In the genomic region with DNA sequence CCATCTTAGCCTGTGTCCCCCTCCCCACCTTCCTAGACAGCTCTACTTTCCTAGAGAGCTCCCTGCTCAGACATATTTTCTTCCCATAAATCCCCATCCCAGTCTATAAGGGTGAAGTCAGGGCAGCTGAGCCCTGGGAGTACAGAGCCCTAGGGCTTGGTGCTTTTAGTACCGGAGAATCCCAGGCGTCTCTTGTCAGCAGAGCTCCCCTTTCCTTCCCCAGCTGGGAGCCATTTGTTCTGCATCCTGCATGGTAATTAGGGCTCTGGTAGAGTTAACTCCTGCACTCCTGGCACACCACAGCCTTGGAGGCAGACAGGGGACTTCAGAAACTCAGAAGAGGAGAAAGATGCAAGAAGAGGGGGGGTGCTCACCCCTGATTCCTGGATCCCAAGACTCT, we compare ENCODE assay signal across 9 mouse cellular contexts. TPM values are rescaled to one million over a fixed set of nuclear protein-coding genes. Genes with fewer than 3 reads are reported as not detected.
A peak's percentile ranks its signal among the peaks of the same experiment; 100 is the strongest.
DNase-seq lines count a peak whose midpoint lies in the region; ATAC-seq and TF ChIP-seq lines count a peak whose summit lies in the region.
"Had no signal": no experiment of that assay in that cellular context is flagged by ENCODE, and none has a peak within 500 bp of the region (broad histone marks: within the 10 kb centered on the region; RNA-seq: fewer than 3 reads in every experiment).

No protein-coding gene starts in this region.

- H3K36me3 ChIP-seq in kidney, postnatal 0 days (ENCODE audit: insufficient read depth, low read length): no peaks in the 10 kb centered on the region
- no peaks in the 10 kb centered on the region for H3K36me3 ChIP-seq in embryonic facial prominence, embryonic 11.5 days (replicated peaks; ENCODE audit: control insufficient read depth, insufficient read depth, low read depth, low read length)
- H3K36me3 ChIP-seq in heart, embryonic 15.5 days: no peaks in the 10 kb centered on the region
- no peaks in the 10 kb centered on the region for H3K36me3 ChIP-seq in midbrain, embryonic 12.5 days

- 0 out of 2 replicates have a peak overlapping the region, but pooled peaks have one; percentile 2 for H3K4me2 ChIP-seq in kidney, postnatal 0 days (ENCODE audit: low read length)
- no peak overlapping the region for H3K4me2 ChIP-seq in embryonic facial prominence, embryonic 11.5 days (ENCODE audit: low read depth, low read length)
- no peak overlapping the region for H3K4me2 ChIP-seq in heart, embryonic 15.5 days
- H3K4me2 ChIP-seq in midbrain, embryonic 12.5 days (replicated peaks): 0 out of 2 replicates have a peak overlapping the region, but pooled peaks have one; percentile 4

- H3K27ac ChIP-seq in kidney, postnatal 0 days: peak overlapping the region; percentile 60
- peak overlapping the region; percentile 68 for H3K27ac ChIP-seq in embryonic facial prominence, embryonic 11.5 days (replicated peaks; ENCODE audit: low read depth, low read length)
- H3K27ac ChIP-seq in heart, embryonic 15.5 days: peak overlapping the region; percentile 53
- peak overlapping the region; percentile 52 for H3K27ac ChIP-seq in midbrain, embryonic 12.5 days (replicated peaks)

- TF ChIP-seq CTCF in kidney, postnatal 0 days (IDR thresholded peaks at IDR 0.05; ENCODE audit: low read depth): no peak

- no peaks in the 10 kb centered on the region for H3K9me3 ChIP-seq in kidney, postnatal 0 days (replicated peaks; ENCODE audit: low read length)
- H3K9me3 ChIP-seq in embryonic facial prominence, embryonic 11.5 days (replicated peaks; ENCODE audit: control insufficient read depth, low read length): no peaks in the 10 kb centered on the region
- no peaks in the 10 kb centered on the region for H3K9me3 ChIP-seq in heart, embryonic 15.5 days (replicated peaks)
- H3K9me3 ChIP-seq in midbrain, embryonic 12.5 days: 0 out of 2 replicates have a peak, but pooled peaks cover 2% of the 10 kb centered on the region

- ATAC-seq in kidney, postnatal 0 days (replicated peaks; ENCODE audit: low FRiP score, low read depth): no peak
- 0 out of 2 replicates have a peak, but pooled peaks have one; percentile 16 for ATAC-seq in embryonic facial prominence, embryonic 11.5 days (replicated peaks; ENCODE audit: insufficient number of reproducible peaks, low FRiP score, low TSS enrichment, low read depth)
- ATAC-seq in heart, embryonic 15.5 days (replicated peaks; ENCODE audit: insufficient number of reproducible peaks, insufficient read depth, low FRiP score, low read depth): no peak
- ATAC-seq in midbrain, embryonic 12.5 days (ENCODE audit: low FRiP score, low read depth): no peak

- H3K27me3 ChIP-seq in kidney, postnatal 0 days (ENCODE audit: insufficient read depth, low read length): no peaks in the 10 kb centered on the region
- no peaks in the 10 kb centered on the region for H3K27me3 ChIP-seq in embryonic facial prominence, embryonic 11.5 days (ENCODE audit: control insufficient read depth, insufficient read depth, low read length)
- no peaks in the 10 kb centered on the region for H3K27me3 ChIP-seq in heart, embryonic 15.5 days
- peaks cover 52% of the 10 kb centered on the region for H3K27me3 ChIP-seq in midbrain, embryonic 12.5 days

- DNase-seq in kidney, postnatal 0 days (ENCODE audit: low spot score): peak; percentile 86
- DNase-seq in kidney, postnatal 25 days: no peak
- peak; percentile 94 for DNase-seq in embryonic facial prominence, embryonic 11.5 days (ENCODE audit: low spot score)
- no peak for DNase-seq in cerebellum, postnatal 4 days (ENCODE audit: low spot score in 2 of 2)
- no peak for DNase-seq in cerebellum, postnatal 36 days
- no peak for DNase-seq in testis, postnatal 10 days (ENCODE audit: low spot score)
- DNase-seq: spleen, adult 18-20 months had no signal

- peak overlapping the region; percentile 35; the same call in 1 of the 2 replicates for H3K9ac ChIP-seq in kidney, postnatal 0 days (ENCODE audit: low read depth, low read length)
- peak overlapping the region; percentile 1; the same call in 1 of the 2 replicates for H3K9ac ChIP-seq in embryonic facial prominence, embryonic 11.5 days (replicated peaks; ENCODE audit: low read length)
- no peak overlapping the region for H3K9ac ChIP-seq in heart, embryonic 15.5 days
- 0 out of 2 replicates have a peak overlapping the region, but pooled peaks have one; percentile 2 for H3K9ac ChIP-seq in midbrain, embryonic 12.5 days (replicated peaks)

- no peak overlapping the region for H3K4me3 ChIP-seq in kidney, postnatal 0 days (replicated peaks; ENCODE audit: low read depth, low read length)
- no peak overlapping the region for H3K4me3 ChIP-seq in embryonic facial prominence, embryonic 11.5 days (ENCODE audit: low read depth, low read length)
- no peak overlapping the region for H3K4me3 ChIP-seq in heart, embryonic 15.5 days
- no peak overlapping the region for H3K4me3 ChIP-seq in midbrain, embryonic 12.5 days

- peaks cover 36% of the 10 kb centered on the region for H3K4me1 ChIP-seq in kidney, postnatal 0 days (replicated peaks; ENCODE audit: insufficient read depth, low read length)
- peaks cover 11% of the 10 kb centered on the region for H3K4me1 ChIP-seq in embryonic facial prominence, embryonic 11.5 days (ENCODE audit: control insufficient read depth, insufficient read depth, low read length)
- H3K4me1 ChIP-seq in heart, embryonic 15.5 days (replicated peaks): peaks cover 68% of the 10 kb centered on the region
- peaks cover 46% of the 10 kb centered on the region for H3K4me1 ChIP-seq in midbrain, embryonic 12.5 days

- WGBS in kidney, postnatal 0 days: 0% methylated on average over 2 of the region's 2 CpGs
- 0% methylated on average over 2 of the region's 2 CpGs for WGBS in embryonic facial prominence, embryonic 11.5 days
- 14% methylated on average over 2 of the region's 2 CpGs for WGBS in heart, embryonic 15.5 days
- whole genome bisulfite sequencing in midbrain, embryonic 12.5 days: 2% methylated on average over 2 of the region's 2 CpGs

RNA-seq across cellular contexts. Expression of a gene that starts 2.7 kb away (rescaled TPM):
- polyA plus RNA-seq in kidney, postnatal 0 days (2015; fragmentation: Nextera tagmentation; extraction: Ambion mirVana): 51.4 and 57.1 TPM in 2 replicates
- polyA plus RNA-seq in embryonic facial prominence, embryonic 11.5 days (2014; fragmentation: Nextera tagmentation; extraction: Ambion mirVana): 10.9 and 11.3 TPM in 2 replicates
- 32.0 and 40.4 TPM in 2 replicates for polyA plus RNA-seq in heart, embryonic 15.5 days (2015; fragmentation: Nextera tagmentation; extraction: Ambion mirVana)
- 11.5 and 11.9 TPM in 2 replicates for polyA plus RNA-seq in midbrain, embryonic 12.5 days (2016; fragmentation: Nextera tagmentation; extraction: Ambion mirVana)

RNA-seq across cellular contexts. Expression of a gene that starts 15.6 kb away (rescaled TPM):
- polyA plus RNA-seq in kidney, postnatal 0 days (2015; fragmentation: Nextera tagmentation; extraction: Ambion mirVana): 0.91 and 1.2 TPM in 2 replicates
- polyA plus RNA-seq in embryonic facial prominence, embryonic 11.5 days (2014; fragmentation: Nextera tagmentation; extraction: Ambion mirVana): not detected in 2 replicates
- 0.43 and 0.45 TPM in 2 replicates for polyA plus RNA-seq in heart, embryonic 15.5 days (2015; fragmentation: Nextera tagmentation; extraction: Ambion mirVana)
- polyA plus RNA-seq in midbrain, embryonic 12.5 days (2016; fragmentation: Nextera tagmentation; extraction: Ambion mirVana): 0.56 TPM in 1 of 2 replicates, not detected in the other

RNA-seq across cellular contexts. Expression of a gene that starts 36.9 kb away (rescaled TPM):
- polyA plus RNA-seq in kidney, postnatal 0 days (2015; fragmentation: Nextera tagmentation; extraction: Ambion mirVana): 8.2 and 9.2 TPM in 2 replicates
- polyA plus RNA-seq in embryonic facial prominence, embryonic 11.5 days (2014; fragmentation: Nextera tagmentation; extraction: Ambion mirVana): 1.8 and 2.6 TPM in 2 replicates
- polyA plus RNA-seq in heart, embryonic 15.5 days (2015; fragmentation: Nextera tagmentation; extraction: Ambion mirVana): 5.7 and 7.6 TPM in 2 replicates
- 2.3 and 2.6 TPM in 2 replicates for polyA plus RNA-seq in midbrain, embryonic 12.5 days (2016; fragmentation: Nextera tagmentation; extraction: Ambion mirVana)

RNA-seq across cellular contexts. Expression of a gene that starts 37.2 kb away (rescaled TPM):
- polyA plus RNA-seq in kidney, postnatal 0 days (2015; fragmentation: Nextera tagmentation; extraction: Ambion mirVana): 41.5 and 42.8 TPM in 2 replicates
- polyA plus RNA-seq in embryonic facial prominence, embryonic 11.5 days (2014; fragmentation: Nextera tagmentation; extraction: Ambion mirVana): 21.1 and 22.6 TPM in 2 replicates
- 39.7 and 48.4 TPM in 2 replicates for polyA plus RNA-seq in heart, embryonic 15.5 days (2015; fragmentation: Nextera tagmentation; extraction: Ambion mirVana)
- 50.9 and 52.7 TPM in 2 replicates for polyA plus RNA-seq in midbrain, embryonic 12.5 days (2016; fragmentation: Nextera tagmentation; extraction: Ambion mirVana)

RNA-seq across cellular contexts. Expression of a gene that starts 59.7 kb away (rescaled TPM):
- 0.30 TPM in 1 of 2 replicates, not detected in the other for polyA plus RNA-seq in kidney, postnatal 0 days (2015; fragmentation: Nextera tagmentation; extraction: Ambion mirVana)
- polyA plus RNA-seq in embryonic facial prominence, embryonic 11.5 days (2014; fragmentation: Nextera tagmentation; extraction: Ambion mirVana): 0.17 and 0.58 TPM in 2 replicates
- 0.53 TPM in 1 of 2 replicates, not detected in the other for polyA plus RNA-seq in heart, embryonic 15.5 days (2015; fragmentation: Nextera tagmentation; extraction: Ambion mirVana)
- polyA plus RNA-seq in midbrain, embryonic 12.5 days (2016; fragmentation: Nextera tagmentation; extraction: Ambion mirVana): 0.10 TPM in 1 of 2 replicates, not detected in the other

Comparison
In these comparisons a context has a peak if more than half of its experiments do, and no peak if none do; other contexts are left out.
1. DNase-seq: peak in kidney, postnatal 0 days (single experiment) and embryonic facial prominence, embryonic 11.5 days (single experiment); none in kidney, postnatal 25 days (0 of 2), cerebellum, postnatal 4 days (0 of 2), cerebellum, postnatal 36 days (0 of 2) and testis, postnatal 10 days (single experiment).
2. H3K4me2 ChIP-seq: peak in kidney, postnatal 0 days (single experiment) and midbrain, embryonic 12.5 days (single experiment); none in embryonic facial prominence, embryonic 11.5 days (single experiment) and heart, embryonic 15.5 days (single experiment).
3. Peak in every context shown above with its lines, with median percentiles within 50 percentile points of each other: H3K27ac ChIP-seq.